Mouse (Mus musculus) lung, adult 18-20 months (tissue): ENCODE measurements around the gene Plbd1.

Source experiments
- DNase-seq, 2 experiments: peaks; one replicate each; pipeline ENCODE4 v3.0.0; 2022; ENCODE audit warnings: mixed read lengths in 2 of 2

Gene Plbd1

DNA sequence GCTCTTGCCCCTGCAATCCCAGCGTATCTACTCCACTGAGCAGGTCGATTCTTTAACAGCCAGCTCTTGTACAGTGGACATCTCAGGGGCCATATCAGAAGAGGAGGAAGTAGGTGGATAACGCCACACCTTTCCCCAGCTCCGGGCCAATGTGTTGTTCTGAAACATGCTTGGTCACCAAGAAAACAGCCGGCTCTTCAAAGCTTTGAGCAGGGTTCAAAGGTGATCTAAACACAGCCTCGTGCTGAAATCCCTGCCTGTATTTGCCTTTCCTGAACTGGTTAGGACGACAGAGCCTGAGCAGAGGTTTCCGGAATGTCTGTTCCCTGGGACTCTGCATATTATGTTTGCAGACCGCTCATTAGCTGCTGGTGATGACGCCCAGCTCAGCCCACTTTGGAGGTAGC is 14.3 kb downstream of the Plbd1 start:
- peak in 1 of 2 experiments; percentile 36 for DNase-seq

DNA sequence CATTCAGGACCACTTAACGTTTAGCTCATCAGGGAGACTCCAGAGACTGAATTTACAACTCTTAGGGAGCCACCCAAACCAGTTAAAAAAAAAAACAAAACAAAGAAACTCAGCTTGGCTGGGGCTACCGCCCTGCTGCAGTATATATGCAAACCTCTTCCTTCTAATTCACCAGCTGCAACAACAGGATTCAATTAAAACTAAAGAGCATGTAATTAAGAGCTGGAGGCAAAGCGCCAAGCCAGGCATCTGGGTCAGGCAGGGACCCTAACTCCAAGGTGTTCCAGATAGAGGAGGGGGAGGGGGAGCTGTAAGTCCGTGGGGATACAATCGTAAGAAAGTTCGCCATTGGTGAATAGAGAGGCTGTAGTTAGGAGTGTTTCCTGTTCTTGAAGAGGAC is 15.5 kb downstream of the Plbd1 start:
- DNase-seq, result no peak

DNA sequence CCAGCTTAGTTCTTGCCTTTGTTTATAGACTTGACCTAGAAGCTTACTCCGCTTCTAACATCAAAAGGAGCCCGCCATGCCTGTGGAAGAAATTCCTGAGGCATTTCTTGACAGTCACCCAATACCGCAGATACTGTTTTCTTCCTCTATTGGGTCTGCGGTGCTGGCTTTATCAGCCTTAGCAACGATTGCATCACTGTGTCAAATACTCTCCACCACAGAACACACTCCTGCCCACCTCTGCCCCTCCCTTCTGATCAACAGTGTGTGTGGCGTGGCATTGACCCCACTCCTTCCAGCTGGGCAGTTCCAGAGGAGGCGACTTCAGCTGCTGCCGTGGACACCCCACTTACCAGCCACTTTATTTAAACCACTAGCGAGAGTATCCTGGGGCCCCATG is 16.0 kb downstream of the Plbd1 start:
- peak; percentile 62 to 80 for DNase-seq

DNA sequence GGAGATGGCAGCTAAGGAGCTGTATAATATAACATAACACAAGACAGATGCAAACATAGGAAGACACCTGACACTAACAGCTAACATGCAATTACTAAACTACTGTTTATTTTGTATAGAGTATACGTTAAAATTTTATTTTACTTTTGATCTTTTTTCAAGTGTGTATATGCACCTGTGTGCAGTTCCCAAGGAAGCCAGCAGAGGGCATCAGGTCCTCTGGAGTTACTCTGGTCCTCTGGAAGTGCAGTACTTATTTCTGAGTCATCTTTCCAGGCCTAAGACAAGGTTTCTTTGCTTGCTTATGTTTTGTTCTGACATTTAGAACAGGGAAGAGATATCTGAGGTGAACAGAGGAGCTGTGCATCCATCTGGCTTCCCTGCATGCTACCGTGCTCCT is 17.6 kb downstream of the Plbd1 start:
- no peak for DNase-seq

DNA sequence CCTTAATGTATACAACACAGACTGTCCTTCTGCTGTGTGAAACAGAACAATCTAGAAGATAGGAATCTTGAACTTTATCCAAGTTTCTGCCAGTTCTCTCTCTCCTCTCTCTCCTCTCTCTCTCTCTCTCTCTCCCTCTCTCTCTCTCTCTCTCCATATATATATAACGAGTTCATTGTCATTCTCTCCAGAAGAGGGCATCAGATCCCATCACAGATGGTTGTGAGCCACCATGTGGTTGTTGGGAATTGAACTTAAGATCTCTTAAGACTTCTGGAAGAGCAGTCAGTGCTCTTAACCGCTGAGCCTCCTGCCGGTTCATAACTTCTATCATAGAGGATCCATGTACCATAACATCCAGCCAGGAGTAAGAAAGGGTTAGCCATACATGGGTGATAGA is 26.7 kb downstream of the Plbd1 start:
- DNase-seq, result no peak

DNA sequence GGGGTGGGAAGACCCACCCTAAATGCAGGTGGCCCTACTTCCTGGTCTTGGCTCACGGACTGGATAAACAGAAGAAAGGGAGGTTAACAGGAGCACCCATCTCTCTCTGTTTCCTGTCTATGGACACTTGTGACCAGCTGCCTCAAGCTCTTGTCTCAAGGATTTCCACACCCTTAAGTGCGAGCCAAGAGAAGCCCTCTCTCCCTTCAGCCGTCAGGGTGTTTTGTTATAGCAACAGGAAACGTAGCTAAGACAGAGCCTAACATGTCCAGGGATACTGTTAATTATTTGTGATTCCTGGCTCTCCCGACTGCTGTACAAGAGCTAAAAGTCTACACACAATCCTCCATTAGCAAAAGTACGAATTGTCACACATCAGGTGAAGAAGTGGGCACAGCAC is 28.0 kb downstream of the Plbd1 start:
- DNase-seq, result peak in 1 of 2 experiments; percentile 31

DNA sequence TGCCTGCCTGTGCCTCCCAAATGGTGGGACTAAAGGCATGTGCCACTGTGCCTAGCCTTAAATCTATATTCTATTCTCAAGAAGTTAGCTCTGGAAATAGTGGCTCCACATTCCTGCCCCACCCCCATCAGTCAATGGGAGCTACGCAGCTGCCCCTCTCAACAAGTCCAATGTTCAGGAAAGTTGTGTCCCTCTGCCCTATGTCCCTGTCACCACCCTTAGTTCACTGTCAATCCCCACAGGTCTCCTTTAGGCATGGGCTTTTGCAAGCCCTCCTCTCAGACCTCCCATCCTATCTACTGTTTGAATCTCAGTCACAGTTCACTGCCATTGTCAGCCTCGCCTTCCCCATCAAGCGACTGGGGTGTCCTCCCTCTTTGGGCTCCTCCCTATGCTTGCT is 28.6 kb downstream of the Plbd1 start:
- DNase-seq, result no peak

DNA sequence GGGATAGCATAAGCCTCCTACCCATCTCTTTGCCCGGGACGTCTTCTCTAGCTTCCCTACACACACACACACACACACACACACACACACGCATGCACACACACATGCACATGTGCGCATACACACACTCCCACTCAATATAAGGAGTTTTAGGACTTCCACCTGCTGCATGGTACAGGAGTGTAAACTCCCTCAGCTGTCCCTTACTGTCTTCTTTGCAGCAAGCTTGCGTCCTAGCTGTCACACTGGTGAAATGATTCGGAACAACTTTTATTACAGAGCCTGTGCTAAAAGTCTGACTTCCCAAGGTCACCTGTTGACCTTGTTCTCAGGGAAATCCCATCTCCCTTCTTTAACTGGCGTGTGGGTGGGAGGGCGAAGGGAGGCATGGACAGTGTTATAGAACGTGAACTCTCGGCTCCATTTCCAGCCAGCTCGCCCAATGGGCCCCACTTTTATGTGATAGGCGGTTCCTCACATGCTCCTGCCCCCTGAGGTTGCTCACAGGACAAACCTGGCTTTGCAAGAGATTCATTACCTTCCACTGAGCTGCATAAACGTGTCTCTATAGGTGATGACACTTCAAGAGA is 29.7 kb downstream of the Plbd1 start:
- DNase-seq, result no peak

DNA sequence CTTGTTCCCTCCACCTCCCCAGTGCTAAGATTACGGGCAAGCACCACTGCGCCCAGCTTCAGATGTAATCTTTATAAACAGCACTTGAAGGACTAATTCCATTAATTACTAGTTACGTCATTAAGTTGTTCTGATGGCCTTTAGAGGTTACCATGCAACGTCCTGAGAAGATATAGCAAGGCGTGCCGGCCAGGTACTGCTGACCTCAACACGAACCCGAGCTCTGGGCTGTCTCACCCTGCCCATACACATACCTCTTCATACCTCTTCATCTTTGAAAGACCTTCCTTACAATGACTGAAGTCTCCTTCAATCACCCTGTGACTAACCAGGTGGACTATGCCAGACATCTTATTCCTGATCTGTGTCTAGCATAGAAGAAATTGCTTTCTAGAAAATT is 30.2 kb downstream of the Plbd1 start:
- DNase-seq, result no peak

DNA sequence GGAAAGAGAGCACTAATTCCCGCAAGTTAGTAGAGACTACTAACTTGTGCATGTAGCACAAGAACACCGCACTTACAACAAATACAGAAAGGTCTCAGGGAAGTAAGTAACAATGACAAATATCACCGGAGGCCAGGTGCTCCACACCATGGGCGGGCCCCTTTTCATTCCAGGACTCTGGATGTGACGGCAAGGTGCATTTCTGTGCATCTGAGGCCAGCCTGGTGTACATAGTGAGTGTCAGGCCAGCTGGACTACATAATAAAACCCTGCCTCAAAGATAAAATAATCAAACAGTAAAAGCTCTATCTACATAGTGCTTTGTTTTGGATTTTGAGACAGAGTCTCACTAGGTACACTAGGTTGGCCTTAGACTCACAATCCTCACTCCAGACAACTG is 32.1 kb downstream of the Plbd1 start:
- DNase-seq, result no peak

DNA sequence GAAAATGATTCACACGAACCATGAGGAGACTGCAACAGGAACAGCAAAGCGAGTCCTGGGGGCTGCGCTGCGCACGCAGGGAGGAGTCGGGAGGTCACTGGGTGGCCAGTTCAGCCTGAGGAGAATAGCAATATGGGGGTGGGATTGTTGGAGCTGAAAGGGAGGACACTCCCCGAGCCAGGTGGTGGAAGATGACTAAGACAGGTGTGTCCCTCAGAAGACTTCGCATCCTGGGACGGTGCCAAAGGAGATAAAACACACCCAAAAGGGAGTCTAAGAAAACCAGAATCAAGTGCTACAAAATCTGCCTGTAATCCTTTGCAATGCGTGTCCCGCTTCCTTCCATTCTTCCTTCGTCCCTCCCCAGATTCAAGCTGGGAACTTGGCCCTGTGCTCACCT is 36.3 kb downstream of the Plbd1 start:
- no peak for DNase-seq

DNA sequence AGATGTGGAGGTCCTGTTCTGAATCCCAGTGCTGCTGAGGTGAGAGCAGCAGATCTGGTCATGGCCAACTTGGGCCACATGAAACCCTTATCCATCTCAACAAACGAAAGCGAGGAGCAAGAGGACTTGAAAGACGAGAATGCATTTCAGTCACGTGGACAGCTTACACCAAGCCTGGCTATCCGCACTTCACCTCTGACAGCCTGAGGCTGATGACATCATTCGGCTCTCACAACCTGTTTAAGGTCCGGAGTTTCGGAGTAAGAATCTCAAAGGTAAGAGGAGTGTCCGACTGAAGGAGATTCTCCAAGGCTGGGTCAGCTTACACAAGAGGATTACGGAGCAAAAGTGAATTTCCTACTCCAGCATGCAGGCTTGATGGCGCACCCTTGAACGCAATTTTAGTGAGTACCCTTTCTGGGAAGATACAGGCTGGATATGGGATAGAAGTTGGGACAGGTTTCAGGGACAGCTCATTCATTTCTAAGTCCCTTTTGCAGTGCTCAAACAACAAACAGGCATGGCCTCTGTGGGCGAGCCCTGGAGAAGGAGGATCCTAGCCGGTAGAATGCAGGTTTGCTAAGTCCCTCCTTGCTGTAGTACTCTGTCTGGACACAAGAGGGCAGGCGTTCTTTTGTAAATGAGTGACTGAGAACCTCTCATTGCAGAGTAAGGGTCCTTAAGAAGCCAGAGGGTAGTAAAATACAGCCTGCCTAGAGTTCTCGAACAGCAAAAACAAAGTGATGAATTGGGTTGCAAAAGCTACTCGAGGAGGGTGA is 41.2 kb downstream of the Plbd1 start:
- DNase-seq, result peak; percentile 75 to 83

DNA sequence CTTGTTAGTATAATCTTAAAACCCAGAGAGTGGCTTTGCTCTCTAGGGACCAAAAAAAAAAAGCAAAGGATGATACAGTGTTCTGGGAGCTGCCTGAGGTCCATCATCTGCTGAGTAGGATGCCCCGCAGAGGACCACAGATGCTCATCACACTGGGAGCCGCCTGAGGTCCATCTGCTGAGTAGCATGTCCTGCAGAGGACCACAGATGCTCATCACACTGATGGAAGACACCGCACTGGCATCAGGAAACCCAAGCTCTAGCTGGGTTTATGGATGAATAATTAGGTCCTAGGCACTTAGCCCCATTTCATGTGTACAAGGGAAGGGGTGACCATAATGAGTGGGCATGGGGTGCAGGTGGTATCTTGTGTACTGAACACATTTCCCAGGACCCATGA is 47.6 kb downstream of the Plbd1 start:
- DNase-seq, result no peak

DNA sequence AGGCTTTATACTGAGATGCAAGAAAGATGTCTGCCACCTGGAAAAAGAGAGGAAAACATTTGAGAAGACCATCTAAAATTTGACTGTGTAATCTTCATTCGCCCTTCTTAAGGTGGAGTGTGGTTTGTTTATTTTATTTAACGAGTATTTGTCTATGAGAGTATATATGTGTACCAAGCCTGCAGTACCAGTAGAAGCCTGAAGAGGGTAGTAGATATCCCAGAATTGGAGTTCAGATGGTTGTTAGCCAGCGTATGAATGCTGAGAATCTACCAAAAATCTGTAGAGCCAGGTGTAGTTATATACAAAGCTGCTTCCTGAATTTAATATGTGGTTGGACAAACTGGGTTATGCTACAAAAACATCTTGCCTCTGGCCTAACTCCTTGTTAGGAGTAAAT is 49.4 kb downstream of the Plbd1 start:
- no peak for DNase-seq

DNA sequence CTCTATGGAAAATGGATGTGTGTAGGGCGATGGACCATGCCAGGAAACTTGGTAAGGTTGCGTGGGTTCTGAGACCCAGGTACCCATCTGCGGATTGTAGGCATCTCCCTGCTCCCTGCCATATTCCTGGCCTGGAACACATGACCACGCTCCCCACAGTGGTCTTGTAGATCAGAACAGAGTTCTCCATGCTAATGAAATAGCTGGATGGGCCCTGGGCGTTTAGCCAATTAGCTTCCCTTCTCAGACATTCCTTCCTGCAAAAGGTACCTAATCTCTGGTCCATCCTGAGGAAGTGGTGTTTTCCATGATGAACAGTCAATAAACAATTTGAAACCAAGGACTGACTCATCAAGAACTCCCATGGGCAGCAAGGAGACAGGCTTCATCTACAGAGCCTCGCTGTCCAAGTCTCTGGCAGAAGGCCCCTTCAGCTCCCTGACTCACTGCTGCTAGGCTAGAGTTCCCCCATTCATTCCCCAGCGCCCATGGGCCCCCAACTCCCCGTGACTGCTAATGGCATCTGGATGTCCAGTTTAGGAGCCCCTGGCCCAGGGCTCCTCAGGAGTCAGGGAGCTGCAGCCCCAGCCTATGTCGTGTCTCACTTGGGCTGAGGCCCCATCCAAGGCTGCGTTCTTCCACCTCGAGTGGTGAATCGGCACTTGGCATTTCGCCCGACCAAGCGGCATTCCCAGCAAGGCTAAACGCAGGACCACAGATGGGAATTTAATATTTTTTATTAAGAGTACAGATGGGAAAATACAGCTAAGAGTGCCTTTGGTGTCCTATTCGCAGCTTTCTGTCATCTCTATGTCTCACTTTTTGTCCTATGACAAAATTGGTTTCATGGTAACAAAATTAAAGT is 50.1 kb downstream of the Plbd1 start:
- DNase-seq, result no peak

DNA sequence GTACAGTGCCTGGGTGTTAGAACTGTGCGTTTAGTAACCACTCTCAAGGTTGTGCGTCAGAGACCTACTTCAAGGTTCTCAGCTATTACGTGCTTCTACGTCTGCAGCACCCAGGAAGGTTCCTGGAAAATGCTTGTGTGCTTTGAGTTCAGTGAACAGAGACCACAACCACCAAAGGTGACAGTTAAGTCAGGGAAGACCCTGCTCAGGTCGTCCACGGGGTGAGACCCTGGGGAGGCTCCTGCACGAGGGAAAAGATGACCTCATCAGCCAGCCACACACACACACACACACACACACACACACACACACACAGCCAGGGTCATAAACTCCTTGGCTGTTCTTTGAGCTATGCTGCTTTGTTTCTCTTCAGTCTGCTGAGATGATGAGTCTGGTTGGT is 59.1 kb downstream of the Plbd1 start:
- no peak for DNase-seq

DNA sequence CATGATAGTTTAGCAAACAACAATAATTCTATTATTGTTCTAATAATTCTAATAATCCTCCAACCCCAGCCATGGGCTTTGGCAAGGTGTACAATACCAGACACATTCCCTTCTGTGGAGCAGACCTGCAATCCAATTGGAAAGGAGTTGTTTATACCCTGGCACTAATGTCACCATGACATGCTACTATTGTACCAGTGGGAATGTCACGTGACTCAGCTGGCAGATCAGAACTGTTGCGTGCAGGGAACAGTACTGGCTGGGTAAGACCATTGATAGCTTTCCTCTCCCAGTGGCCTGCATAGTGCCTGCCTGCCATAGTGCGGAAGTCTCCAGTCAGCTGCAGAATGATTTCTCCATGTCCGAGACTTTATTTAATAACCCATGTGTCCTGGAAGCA is 67.2 kb downstream of the Plbd1 start:
- no peak for DNase-seq

DNA sequence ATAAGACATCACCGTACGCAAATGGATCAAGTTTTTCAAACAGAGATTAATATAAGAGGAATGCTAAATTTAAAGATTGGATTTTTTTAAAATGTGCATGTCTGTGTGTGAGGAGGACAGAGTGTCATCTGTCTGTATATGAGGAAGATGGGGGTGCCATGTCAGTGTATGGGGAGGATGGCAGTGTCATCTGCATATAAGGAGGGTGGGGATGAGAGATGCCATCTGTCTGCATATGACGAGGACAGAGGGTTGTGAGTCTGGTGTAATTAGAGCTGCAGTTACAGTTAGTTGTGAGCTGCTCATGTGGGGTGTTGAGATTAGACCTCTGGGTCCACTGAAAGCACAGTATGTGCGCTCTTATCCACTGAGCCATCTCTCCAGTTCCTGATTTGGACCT is 71.0 kb downstream of the Plbd1 start:
- no peak for DNase-seq

DNA sequence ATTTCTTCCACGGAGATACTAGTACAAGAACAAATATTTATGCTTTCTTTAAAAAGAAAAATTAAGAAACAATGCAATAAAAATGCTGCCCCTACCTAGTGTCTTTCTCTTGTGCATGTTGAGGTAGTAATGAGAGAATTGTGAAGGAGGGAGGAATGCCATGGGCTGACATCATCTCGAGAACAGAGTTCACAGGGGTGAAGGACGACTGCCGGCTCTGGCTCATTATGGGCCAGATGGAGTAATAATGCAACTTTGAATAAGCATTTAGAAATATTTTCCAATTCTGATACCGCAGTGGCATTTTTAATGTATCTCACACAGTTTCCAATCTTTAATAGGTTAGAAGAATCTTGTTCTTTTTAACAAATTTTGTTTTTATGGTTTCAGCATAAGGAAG is 95.7 kb downstream of the Plbd1 start:
- DNase-seq, result no peak
